Mouse (Mus musculus) neural tube, embryonic 15.5 days (tissue): ENCODE data around the gene Zfp319. TPM values are rescaled to one million over a fixed set of nuclear protein-coding genes. Genes with fewer than 3 reads are reported as not detected.

Experiments used
- ATAC-seq: fragments of 200-750 bp; cut with Nextera tagmentation; 2 replicates; pipeline ENCODE4 v1.8.0; 2017; ENCODE audit warnings: mild to moderate bottlenecking, moderate TSS enrichment, moderate library complexity; ENCODE audit not compliant: low FRiP score
- H3K27ac ChIP-seq: fragments of 300-500 bp; sonication (generic); replicated peaks from 2 replicates; pipeline ENCODE4 v1.5.1; 2015; ENCODE audit warnings: mild to moderate bottlenecking, inconsistent platforms
- H3K27me3 ChIP-seq: fragments of 300-500 bp; sonication (generic); replicated peaks from 2 replicates; pipeline ENCODE4 v1.6.1; 2015; ENCODE audit warnings: inconsistent platforms
- H3K36me3 ChIP-seq: fragments of 300-500 bp; sonication (generic); 2 replicates; pipeline ENCODE4 v1.6.1; 2015; ENCODE audit warnings: inconsistent platforms
- H3K4me1 ChIP-seq: fragments of 300-500 bp; sonication (generic); 2 replicates; pipeline ENCODE4 v1.6.1; 2015; ENCODE audit warnings: inconsistent platforms
- H3K4me2 ChIP-seq: fragments of 300-500 bp; sonication (generic); 2 replicates; pipeline ENCODE4 v1.6.1; 2015; ENCODE audit warnings: inconsistent platforms, mild to moderate bottlenecking, moderate library complexity
- H3K4me3 ChIP-seq: fragments of 300-500 bp; sonication (generic); replicated peaks from 2 replicates; pipeline ENCODE4 v1.5.1; 2015; ENCODE audit warnings: mild to moderate bottlenecking, inconsistent platforms
- H3K9ac ChIP-seq: fragments of 300-500 bp; sonication (generic); replicated peaks from 2 replicates; pipeline ENCODE4 v1.6.1; 2015; ENCODE audit warnings: mild to moderate bottlenecking, inconsistent platforms
- H3K9me3 ChIP-seq: fragments of 300-500 bp; sonication (generic); replicated peaks from 2 replicates; pipeline ENCODE4 v1.6.1; 2016; ENCODE audit warnings: inconsistent platforms
- WGBS: fragments of 180-500 bp; shearing (Covaris S2); methylation state at CpG from one replicate; pipeline ENCODE4 v1.1.7; 2015; ENCODE audit warnings: mixed read lengths; 5-methylcytosine and 5-hydroxymethylcytosine counted together
- polyA plus RNA-seq: library from polyadenylated mRNA; unstranded; fragments of >200 nt; fragmentation: Nextera tagmentation; extraction: Ambion mirVana; gene quantifications from 2 replicates; pipeline ENCODE4 v1.2.1, GENCODE M21; 2015

The Zfp319 gene
- polyA plus RNA-seq, 1 experiment from 2014 or later, result 12.6 TPM

DNA sequence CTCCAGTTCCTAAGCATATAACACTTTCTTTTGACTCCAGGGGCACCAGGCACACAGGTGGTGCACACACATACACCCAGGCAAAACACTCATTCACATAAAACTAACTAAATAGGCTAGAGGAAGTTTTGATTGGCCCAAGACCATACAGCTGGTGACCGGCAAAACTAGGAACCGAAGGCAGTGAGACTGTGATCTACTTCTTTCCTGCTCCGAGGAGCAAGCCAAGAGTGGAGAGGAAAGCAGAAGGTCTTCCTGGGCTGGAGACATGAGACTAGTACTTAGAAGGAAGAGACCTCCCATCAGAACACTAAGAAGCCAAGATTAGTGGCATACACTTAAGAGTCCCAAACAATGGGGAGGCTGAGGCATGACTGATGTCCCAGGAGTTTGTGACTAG lies 8.5 kb downstream of the Zfp319 start:
- Histone ChIP-seq H3K9ac (no peak overlapping the region), H3K27me3 (no peaks in the 10 kb centered on the region), H3K4me1 (peaks cover 33% of the 10 kb centered on the region), H3K27ac (no peak overlapping the region), H3K4me2 (no peak overlapping the region), H3K36me3 (peaks cover 37% of the 10 kb centered on the region), H3K9me3 (no peaks in the 10 kb centered on the region), H3K4me3 (no peak overlapping the region)
- WGBS, result 86% methylated on average over 3 of the region's 3 CpGs
- ATAC-seq, result no peak

GRCm38 (mm10) chr8:95320224-95321139 lies 11.3 kb downstream of the Zfp319 start:
- WGBS, result 2% methylated on average over 41 of the region's 41 CpGs
- Histone ChIP-seq H3K9ac (peak overlapping the region; percentile 47), H3K9me3 (no peaks in the 10 kb centered on the region), H3K36me3 (peaks cover 12% of the 10 kb centered on the region; the same call in 1 of the 2 replicates), H3K27me3 (no peaks in the 10 kb centered on the region), H3K4me1 (peaks cover 16% of the 10 kb centered on the region), H3K4me2 (peak overlapping the region; percentile 92), H3K27ac (peak overlapping the region; percentile 54), H3K4me3 (peak overlapping the region; percentile 45)
- peak; percentile 82 for ATAC-seq

DNA sequence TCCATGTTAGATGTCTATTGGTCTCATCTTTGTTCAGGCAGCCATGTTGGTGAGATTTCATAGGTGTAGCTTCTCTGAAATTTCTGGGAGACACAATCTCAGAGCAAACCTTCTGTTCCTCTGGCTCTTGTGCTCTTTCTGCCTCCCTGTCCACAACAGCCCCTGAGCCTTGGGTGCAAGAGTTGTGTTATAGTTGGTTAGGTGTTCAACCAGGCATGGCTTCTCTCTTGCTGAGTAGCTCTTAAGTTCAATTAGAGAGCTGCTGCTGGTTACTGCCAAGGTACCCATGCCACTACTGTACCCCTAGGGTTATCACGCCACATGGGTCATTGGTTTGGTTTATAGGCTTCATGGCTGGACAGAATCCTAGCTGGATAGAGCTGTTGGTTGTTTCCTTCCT lies 16.4 kb downstream of the Zfp319 start:
- H3K4me1 ChIP-seq, result peaks cover 9% of the 10 kb centered on the region
- H3K9me3 ChIP-seq, result no peaks in the 10 kb centered on the region
- no peak overlapping the region for H3K4me2 ChIP-seq
- no peaks in the 10 kb centered on the region for H3K27me3 ChIP-seq
- no peak for ATAC-seq
- 93% methylated on average over 1 of the region's 1 CpGs for WGBS
- H3K36me3 ChIP-seq, result no peaks in the 10 kb centered on the region
- H3K4me3 ChIP-seq, result no peak overlapping the region
- H3K27ac ChIP-seq, result no peak overlapping the region
- H3K9ac ChIP-seq, result no peak overlapping the region

- Histone ChIP-seq H3K4me2 (no peak overlapping the region), H3K4me1 (0 out of 2 replicates have a peak, but pooled peaks cover 3% of the 10 kb centered on the region), H3K27me3 (no peaks in the 10 kb centered on the region), H3K4me3 (no peak overlapping the region), H3K36me3 (no peaks in the 10 kb centered on the region), H3K9ac (no peak overlapping the region), H3K9me3 (no peaks in the 10 kb centered on the region), H3K27ac (no peak overlapping the region)
- no peak for ATAC-seq
- WGBS, result 81% methylated on average over 2 of the region's 2 CpGs
These were observed 17.0 kb downstream of the Zfp319 start for GRCm38 (mm10) chr8:95314707-95315106.

DNA sequence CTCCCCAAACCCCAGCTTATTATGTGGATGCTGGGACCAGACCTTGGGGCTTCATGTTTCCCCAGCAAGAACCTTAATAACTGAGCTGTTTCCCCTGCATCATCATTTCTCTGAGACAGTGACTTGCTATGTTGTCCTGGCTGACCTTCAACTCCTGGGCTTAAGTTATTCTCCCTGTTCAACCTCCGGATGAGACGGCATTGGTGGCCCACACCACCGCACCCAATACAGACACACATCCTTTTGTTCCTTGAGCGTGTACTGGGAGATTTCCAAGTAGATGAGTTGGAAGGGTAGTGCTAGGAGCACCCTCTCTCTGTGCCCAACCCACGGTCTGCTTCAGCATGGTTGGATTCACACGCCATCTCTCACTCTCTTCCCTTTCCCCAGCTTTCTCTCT lies 17.9 kb downstream of the Zfp319 start:
- WGBS, result 90% methylated on average over 6 of the region's 6 CpGs
- no peak for ATAC-seq
- Histone ChIP-seq H3K4me1 (0 out of 2 replicates have a peak, but pooled peaks cover 3% of the 10 kb centered on the region), H3K9me3 (no peaks in the 10 kb centered on the region), H3K4me2 (no peak overlapping the region), H3K9ac (no peak overlapping the region), H3K36me3 (no peaks in the 10 kb centered on the region), H3K27ac (no peak overlapping the region), H3K4me3 (no peak overlapping the region), H3K27me3 (no peaks in the 10 kb centered on the region)

GRCm38 (mm10) chr8:95312836-95313235 lies 18.9 kb downstream of the Zfp319 start:
- no peaks in the 10 kb centered on the region for H3K9me3 ChIP-seq
- no peaks in the 10 kb centered on the region for H3K36me3 ChIP-seq
- WGBS, result 72% methylated on average over 18 of the region's 18 CpGs
- H3K4me1 ChIP-seq, result 0 out of 2 replicates have a peak, but pooled peaks cover 3% of the 10 kb centered on the region
- H3K4me2 ChIP-seq, result no peak overlapping the region
- no peak overlapping the region for H3K27ac ChIP-seq
- H3K27me3 ChIP-seq, result no peaks in the 10 kb centered on the region
- no peak overlapping the region for H3K4me3 ChIP-seq
- ATAC-seq, result no peak
- no peak overlapping the region for H3K9ac ChIP-seq

DNA sequence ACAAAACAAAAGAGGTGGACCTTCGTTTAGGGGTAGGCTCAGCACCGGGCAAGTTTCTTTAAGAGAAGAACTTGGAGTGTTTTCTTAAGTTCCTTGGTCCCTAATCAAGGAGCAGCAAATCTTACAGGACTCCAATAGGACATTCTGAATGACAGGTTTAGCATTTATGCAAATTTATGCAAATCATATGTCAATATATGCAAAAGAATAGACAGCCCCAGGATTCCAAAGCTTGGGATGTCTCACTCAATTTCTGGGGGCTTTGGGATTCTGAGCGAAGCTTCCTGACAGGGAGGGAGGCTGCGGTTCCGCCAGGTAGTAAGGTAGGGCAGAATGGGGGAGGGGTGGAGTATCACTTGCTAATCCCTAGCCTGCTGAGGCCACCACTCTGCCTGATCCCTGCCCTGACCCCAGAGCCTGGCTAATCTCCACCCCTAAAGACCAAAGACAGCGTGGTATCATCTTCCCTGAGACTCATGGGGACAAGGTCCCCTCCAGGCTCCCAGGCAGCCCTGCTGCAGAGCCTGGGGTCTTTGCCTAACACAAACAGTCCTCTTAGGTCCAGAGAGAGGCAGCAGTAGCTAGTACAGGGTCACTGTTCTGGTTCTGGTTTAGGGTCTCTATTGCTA lies 21.3 kb downstream of the Zfp319 start, which contains the start of gene Tepp:
Gene Tepp (plus strand): TSS at position 225 of the 629 bp plus-strand sequence.
- H3K9ac ChIP-seq, result no peak within 1 kb of the TSS
- no peaks in the 10 kb centered on the region for H3K36me3 ChIP-seq
- ATAC-seq, result no peak
- H3K4me3 ChIP-seq, result no peak within 1 kb of the TSS
- no peak within 1 kb of the TSS for H3K27ac ChIP-seq
- no peaks in the 10 kb centered on the region for H3K27me3 ChIP-seq
- 34% methylated on average over 6 of the region's 6 CpGs for WGBS
- H3K4me2 ChIP-seq, result no peak within 1 kb of the TSS
- 0 out of 2 replicates have a peak, but pooled peaks cover 3% of the 10 kb centered on the region for H3K4me1 ChIP-seq
- H3K9me3 ChIP-seq, result no peaks in the 10 kb centered on the region

DNA sequence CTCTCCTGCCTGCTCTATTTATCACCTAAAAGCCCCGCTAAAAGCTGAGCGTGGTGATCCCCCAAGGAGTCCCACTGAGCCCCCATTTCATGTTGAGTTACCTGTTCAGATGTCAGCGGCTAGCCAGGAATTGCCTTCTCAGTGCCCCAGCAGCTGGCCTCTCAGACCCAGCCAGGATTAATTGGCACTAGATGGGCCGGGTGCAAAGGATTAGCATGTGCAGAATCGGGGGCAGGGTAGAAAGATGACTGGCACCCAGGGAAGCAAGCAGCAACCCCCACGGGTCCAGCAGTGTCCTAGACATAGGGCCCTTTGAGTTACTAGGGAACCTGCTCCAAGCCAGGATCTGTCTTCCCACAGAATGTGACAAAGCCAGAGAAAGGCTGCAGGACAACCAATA lies 25.3 kb downstream of the Zfp319 start, which contains the start of gene Cngb1:
Gene Cngb1 (minus strand): TSS at position 155 of the 400 bp plus-strand sequence.
- H3K9ac ChIP-seq, result no peak within 1 kb of the TSS
- H3K27ac ChIP-seq, result no peak within 1 kb of the TSS
- H3K4me1 ChIP-seq, result 0 out of 2 replicates have a peak, but pooled peaks cover 3% of the 10 kb centered on the region
- ATAC-seq, result no peak
- H3K4me3 ChIP-seq, result no peak within 1 kb of the TSS
- H3K36me3 ChIP-seq, result no peaks in the 10 kb centered on the region
- no peaks in the 10 kb centered on the region for H3K9me3 ChIP-seq
- H3K4me2 ChIP-seq, result no peak within 1 kb of the TSS
- H3K27me3 ChIP-seq, result no peaks in the 10 kb centered on the region
- WGBS, result 62% methylated on average over 6 of the region's 6 CpGs

DNA sequence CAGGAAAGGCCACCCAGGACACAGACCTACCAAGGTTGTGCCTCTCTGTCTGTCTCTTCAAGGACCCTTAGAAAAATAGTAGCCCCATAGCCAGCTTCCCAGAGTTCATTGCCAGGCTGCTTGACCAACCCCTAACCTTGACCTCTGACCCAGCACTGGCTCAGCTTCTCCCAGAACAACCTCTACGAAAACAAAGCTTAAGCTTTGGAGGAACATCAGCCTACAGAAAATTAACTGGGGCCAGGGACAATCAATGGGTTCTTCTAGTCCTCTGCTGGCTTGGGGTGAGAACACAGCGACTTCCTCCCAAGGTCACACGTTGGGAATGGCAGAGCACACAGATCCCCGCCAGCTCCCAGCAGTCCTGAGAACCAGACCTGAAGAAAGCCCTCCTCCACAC lies 26.2 kb downstream of the Zfp319 start:
- Histone ChIP-seq H3K27me3 (no peaks in the 10 kb centered on the region), H3K9ac (no peak overlapping the region), H3K4me1 (peaks cover 8% of the 10 kb centered on the region; the same call in 1 of the 2 replicates), H3K9me3 (no peaks in the 10 kb centered on the region), H3K4me2 (no peak overlapping the region), H3K27ac (no peak overlapping the region), H3K4me3 (no peak overlapping the region), H3K36me3 (no peaks in the 10 kb centered on the region)
- 85% methylated on average over 4 of the region's 4 CpGs for WGBS
- ATAC-seq, result no peak

DNA sequence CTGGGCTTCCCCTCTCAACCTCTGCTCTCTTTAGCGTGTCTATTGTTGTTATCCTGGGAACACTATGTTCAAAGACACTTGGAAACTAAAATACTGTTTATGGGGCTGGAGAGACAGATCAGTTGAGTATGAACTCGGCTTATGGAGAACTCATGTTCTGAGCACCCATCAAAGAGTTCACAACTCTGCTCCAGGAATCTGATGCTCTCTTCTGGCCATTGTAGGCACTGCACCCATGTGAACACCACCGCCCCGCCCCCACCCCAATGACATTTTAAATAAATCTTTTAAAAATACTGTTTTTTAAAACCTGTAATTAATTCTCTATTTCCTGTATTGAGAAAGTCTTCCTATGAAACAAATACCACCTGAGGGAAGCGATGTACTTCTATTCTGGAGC lies 29.3 kb downstream of the Zfp319 start:
- peaks cover 7% of the 10 kb centered on the region; the same call in 1 of the 2 replicates for H3K4me1 ChIP-seq
- H3K9me3 ChIP-seq, result no peaks in the 10 kb centered on the region
- no peak for ATAC-seq

DNA sequence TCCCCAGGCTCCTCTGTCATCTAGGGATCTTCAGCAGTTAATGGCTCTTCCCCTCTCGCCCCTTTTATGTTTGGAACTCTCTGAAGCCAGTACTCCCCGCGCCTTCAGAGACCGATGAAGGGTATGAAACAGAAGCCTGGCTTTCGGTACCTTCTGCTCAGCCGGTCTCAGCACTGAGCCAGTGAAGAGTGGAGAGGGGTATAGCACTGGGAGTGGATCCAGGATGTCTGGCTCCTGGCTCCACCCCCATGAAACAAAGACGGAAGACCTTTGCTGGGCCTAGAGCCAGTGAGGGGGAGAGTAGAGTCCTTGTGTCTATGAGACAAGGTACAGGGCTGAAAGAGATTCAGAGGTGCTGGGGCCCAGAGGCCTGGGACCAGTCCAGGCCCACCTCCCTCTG lies 37.9 kb downstream of the Zfp319 start:
- Histone ChIP-seq H3K27ac (no peak overlapping the region; the same call in 1 of the 2 replicates), H3K9ac (no peak overlapping the region), H3K4me2 (peak overlapping the region; percentile 19; the same call in 1 of the 2 replicates), H3K36me3 (no peaks in the 10 kb centered on the region), H3K4me3 (no peak overlapping the region), H3K4me1 (no peaks in the 10 kb centered on the region), H3K27me3 (no peaks in the 10 kb centered on the region), H3K9me3 (no peaks in the 10 kb centered on the region)
- peak; percentile 59; the same call in 1 of the 2 replicates for ATAC-seq
- 64% methylated on average over 7 of the region's 7 CpGs for WGBS

More for the DNA sequence above, 29.3 kb downstream of the Zfp319 start:
- no peak overlapping the region for H3K27ac ChIP-seq
- no peaks in the 10 kb centered on the region for H3K27me3 ChIP-seq
- no peak overlapping the region for H3K4me2 ChIP-seq
- no peaks in the 10 kb centered on the region for H3K36me3 ChIP-seq
- no peak overlapping the region for H3K9ac ChIP-seq
- 20% methylated on average over 5 of the region's 5 CpGs for WGBS
- H3K4me3 ChIP-seq, result no peak overlapping the region
